Mouse (Mus musculus) heart, postnatal 10 days (tissue): Measurements from ENCODE around the gene Ndufa9. TPM values are rescaled to one million over a fixed set of nuclear protein-coding genes. Genes with fewer than 3 reads are reported as not detected.

Experiments used
- DNase-seq, 2 experiments: peaks; one replicate each; pipeline ENCODE4 v3.0.0; 2021
- intact Hi-C: fragments of 180-260 bp; cut with DNase I; formaldehyde crosslinking; loops from one replicate; pipeline ENCODE4 v1.15.1; 2025
- total RNA-seq, 2 experiments: library from RNA; stranded (reverse); gene quantifications; 2 replicates each; pipeline ENCODE4 v1.2.3; 2021

The Ndufa9 gene
- total RNA-seq = 100 to 1,000 TPM; 567 to 590 TPM

DNA sequence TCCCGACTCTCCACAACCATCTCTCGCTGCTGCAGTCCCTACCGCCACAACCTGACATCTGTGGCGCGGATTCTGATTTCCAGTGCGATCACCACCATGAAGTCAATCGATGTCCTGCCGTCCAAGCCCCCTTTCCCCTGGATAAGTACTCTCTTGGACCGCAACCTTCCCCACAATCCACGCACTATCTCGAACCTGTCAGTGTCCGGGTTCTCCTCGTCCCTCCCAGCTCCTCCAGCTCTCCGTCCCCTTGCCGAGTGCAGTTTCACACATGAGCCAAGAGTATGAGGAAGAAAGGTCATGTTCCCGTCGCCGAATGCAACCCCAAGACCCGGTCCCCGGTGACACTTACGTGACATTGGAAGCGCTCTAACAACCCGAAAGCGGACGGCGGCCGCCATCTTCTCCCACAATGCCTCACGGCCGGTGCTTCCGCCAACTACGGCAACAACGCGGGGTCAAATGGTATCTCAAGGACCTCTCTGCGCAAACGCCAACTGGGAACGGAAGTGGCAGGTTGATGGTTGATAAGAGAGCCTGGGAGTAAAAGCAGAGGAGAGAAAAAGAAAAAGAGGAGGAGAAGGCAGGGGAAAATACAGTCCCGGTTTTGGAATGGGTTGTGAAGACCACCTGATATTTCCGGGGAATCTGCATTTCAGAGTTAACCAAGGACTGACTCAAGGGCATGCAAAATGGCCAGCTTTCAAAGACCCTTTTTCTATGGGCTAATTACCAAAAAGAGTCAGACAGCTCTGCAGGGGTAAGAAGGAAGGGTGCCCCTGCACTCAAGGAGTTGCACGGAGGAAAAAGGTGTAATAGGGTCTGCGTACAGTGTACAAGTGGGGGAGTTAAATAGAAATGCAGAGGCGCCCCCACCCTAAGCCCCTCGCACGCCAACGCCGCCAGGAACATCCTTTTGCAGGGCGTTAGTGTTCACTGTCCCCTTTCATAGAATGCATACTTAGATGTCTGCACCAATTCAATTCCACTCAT lies at the start of gene Ndufa9:
Gene Ndufa9 (minus strand): TSS at position 425 of the 993 bp plus-strand sequence.
- peak; percentile 97 to 98 for DNase-seq
- intact Hi-C loops = loop anchor here (5.0 kb wide), 1 partner anchor 88 kb away; the partner anchor contains the start of genes D6Wsu163e and Rad51ap1

DNA sequence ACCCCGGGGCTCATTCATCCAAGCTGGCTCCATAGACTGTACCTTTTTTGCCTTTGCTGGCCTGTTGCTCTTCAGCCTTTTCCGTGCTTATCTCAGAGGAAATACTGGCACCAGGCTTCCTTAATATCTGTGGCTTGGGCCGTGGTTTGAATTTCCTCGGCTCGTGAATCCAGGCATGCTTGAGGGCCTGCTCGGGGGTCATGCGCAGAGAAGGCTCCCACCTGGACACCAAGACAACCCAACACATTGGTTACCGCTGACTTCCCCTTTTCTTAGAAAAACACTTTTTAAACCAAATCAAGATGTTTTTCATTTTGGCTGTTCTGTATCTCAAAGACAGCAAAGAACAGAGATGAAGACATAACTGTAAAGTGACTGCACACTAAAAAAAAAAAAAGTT lies 28.2 kb upstream of the Ndufa9 start:
- intact Hi-C loops = no loop called here
- DNase-seq = no peak

- intact Hi-C loops = no loop called here
Measured at GRCm38 (mm10) chr6:126852881-126853280, 3.9 kb upstream of the Ndufa9 start, which contains the start of gene Akap3. Gene Akap3, plus strand, starts transcription at chr6:126853098.

DNA sequence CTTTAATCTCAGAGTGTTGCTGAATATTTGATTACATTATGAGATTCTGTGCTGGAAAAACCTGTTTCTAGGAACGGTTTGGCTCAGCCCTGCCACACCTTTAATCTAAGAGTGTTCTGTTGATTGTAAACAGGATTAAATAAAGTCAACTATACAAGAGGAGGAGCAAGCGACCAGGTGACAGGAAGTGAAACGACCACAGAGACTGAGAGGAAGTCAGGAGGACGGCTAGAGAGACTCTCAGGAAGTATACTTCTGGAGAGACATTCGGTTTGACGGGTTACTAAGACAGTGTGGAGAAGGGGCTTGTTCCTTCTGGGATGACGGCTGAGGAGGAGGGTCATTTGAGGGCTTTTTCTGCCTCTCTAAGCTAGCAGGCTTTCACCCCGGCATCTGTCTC lies 12.3 kb downstream of the Ndufa9 start:
- DNase-seq = no peak
- intact Hi-C loops = no loop called here

More at GRCm38 (mm10) chr6:126852881-126853280, 3.9 kb upstream of the Ndufa9 start, which contains the start of gene Akap3:
- DNase-seq = no peak

DNA sequence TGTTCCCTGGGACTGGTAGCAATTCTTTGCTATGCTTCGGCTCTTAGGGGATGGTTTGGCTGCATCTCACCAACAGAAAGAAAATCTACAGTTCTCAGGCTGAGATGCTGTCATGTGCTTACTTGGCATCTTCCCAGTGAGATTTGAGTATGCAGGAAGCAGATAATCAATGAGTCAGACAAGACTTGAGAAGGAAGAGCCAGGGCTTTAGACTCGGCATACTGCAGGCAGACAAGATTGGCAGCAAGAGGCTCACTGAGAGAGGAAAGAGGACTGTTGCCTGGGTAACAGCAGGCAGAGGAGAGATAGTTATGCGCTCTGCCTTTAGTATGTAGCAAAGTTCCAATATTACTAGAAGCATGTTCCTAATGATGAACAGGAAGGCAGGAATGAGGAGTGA lies 25.8 kb downstream of the Ndufa9 start:
- DNase-seq = no peak
- intact Hi-C loops = no loop called here

- no peak for DNase-seq
- intact Hi-C loops = no loop called here
Measured at GRCm38 (mm10) chr6:126816338-126816737, 32.6 kb downstream of the Ndufa9 start.

GRCm38 (mm10) chr6:126815206-126815750 lies 33.7 kb downstream of the Ndufa9 start:
- DNase-seq = no peak
- intact Hi-C loops = no loop called here

DNA sequence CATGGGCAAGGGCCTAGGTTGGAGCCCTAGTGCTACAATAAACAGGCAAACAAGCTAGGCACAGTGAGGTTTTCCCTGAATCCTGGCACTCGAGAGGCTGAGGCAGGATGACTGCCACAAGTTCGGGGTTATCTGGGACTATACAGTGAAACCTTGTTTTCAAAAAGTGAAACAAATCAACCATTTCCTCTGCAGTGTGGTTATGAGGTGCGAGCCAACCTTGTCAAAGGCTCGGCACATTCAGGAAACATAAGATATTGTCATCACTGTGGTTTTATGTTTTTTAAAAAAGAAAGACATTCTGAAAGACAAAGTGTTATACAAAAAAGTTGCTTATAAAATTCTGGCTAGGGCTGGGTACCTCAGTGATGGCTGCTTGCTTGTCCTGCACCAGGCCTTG lies 37.5 kb downstream of the Ndufa9 start:
- intact Hi-C loops = no loop called here
- no peak for DNase-seq

DNA sequence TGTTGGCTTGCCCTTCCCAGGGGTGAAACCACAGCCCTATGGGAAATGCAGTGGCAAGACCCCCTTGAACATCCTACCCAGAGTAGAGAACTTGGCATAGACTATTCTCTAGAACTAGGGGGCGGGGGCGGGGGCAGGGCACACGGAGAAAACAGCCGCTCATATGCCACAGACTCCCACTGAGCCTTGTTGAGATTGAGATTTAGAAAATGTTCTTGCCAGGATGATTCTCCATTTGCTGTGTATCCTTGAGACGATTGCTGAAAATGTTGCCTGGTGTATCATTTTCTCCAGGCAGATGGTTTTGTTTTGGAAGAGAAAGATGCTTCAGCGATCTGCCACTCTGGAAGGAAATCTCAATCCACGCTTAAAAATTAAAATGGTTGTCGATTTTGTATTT lies 40.4 kb downstream of the Ndufa9 start:
- intact Hi-C loops = no loop called here
- no peak for DNase-seq

- peak; percentile 24 to 27 for DNase-seq
- intact Hi-C loops = no loop called here
Measured at GRCm38 (mm10) chr6:126808134-126808533, 40.8 kb downstream of the Ndufa9 start.

- no peak for DNase-seq
- intact Hi-C loops = no loop called here
Measured at GRCm38 (mm10) chr6:126806783-126807182, 42.2 kb downstream of the Ndufa9 start.

- intact Hi-C loops = no loop called here
- DNase-seq = no peak
Measured at GRCm38 (mm10) chr6:126802946-126803345, 46.0 kb downstream of the Ndufa9 start.

DNA sequence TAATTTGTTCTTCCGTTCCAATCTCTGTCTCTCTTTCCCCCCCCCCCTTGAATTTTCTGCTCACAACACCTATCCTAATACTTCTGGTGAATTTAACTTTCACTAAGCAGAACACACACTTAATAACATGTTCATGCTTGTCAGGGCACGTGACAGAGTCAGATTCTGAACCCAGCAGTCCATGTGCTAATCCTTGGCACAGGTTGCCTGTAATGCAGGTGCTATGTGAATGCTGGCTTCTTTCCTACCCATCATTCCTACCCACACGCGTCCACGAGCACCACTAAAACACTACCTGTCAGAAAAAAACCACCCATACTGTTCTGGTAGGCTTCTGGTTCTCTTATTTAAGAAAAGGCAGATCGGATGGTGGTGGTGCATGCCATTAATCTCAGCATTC lies 54.2 kb downstream of the Ndufa9 start:
- no peak for DNase-seq
- intact Hi-C loops = no loop called here

- DNase-seq = no peak
- intact Hi-C loops = loop anchor here (2.0 kb wide), 1 partner anchor 147 kb away; no protein-coding TSS in a partner anchor
Measured at GRCm38 (mm10) chr6:126793689-126794088, 55.2 kb downstream of the Ndufa9 start.

DNA sequence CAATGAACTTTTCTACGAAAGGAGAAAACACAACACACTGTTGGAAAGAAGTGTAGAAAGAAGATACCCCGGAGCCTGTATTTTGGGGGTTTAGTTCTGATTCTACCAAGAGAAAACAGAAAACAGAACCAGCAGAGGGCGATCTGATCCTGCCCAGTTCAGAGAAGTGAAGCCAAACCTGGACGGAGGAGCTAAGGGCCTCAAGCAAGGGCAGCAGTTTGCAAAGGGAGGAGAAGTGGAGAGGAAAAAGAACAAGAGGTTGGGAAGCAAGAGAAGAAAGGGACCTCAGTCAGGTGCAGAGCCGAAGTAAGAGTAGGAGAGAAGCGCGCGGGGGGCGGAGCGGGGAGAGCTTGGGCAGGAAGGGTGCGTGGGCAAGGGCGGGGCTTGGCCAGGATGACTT lies 57.0 kb downstream of the Ndufa9 start:
- intact Hi-C loops = loop anchor here (2.0 kb wide), 1 partner anchor 149 kb away; no protein-coding TSS in a partner anchor
- peak; percentile 44 to 60 for DNase-seq

GRCm38 (mm10) chr6:126791488-126791887 lies 57.4 kb downstream of the Ndufa9 start:
- intact Hi-C loops = no loop called here
- no peak for DNase-seq

DNA sequence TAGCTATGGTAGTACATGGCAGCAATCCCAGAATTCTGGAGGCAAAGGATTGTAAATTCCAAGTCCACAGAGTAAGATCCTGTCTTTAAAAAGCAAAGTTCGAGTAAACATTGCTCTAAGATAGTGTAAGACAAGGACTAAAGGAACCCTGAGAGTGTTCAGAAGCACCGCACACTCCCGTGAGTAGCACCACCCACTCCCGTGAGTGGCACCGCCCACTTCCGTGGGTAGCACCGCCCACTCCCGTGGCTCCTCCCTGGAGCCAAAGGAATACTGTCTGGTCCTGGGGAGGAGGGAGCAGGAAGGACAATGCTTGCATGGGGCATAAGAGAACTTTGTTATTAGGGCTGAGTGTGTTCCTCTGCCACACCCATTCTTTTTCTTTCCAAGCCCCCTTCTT lies 60.1 kb downstream of the Ndufa9 start:
- DNase-seq = no peak
- intact Hi-C loops = no loop called here

GRCm38 (mm10) chr6:126784206-126784605 lies 64.7 kb downstream of the Ndufa9 start:
- intact Hi-C loops = no loop called here
- no peak for DNase-seq

DNA sequence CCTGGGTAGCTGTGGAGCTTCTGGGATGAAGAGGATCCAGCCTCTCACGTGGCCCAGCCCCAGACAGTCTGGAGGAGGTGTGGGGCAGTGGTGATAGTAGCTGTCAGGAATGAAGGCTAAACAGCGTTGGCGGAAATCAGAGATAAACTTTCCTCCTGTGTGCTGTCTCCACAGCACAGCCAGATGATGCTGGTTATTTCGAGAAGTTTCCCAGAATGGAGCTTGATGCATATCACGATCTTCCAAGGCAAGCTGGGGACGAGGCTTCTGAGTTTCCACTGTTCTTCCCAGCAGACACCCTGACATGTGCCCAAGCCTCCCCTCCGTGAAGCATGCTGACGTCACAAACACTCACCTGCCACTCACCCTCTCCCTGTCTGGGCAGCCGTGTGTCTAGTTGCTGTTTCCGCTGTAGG lies 65.3 kb downstream of the Ndufa9 start:
- DNase-seq = no peak
- intact Hi-C loops = no loop called here

DNA sequence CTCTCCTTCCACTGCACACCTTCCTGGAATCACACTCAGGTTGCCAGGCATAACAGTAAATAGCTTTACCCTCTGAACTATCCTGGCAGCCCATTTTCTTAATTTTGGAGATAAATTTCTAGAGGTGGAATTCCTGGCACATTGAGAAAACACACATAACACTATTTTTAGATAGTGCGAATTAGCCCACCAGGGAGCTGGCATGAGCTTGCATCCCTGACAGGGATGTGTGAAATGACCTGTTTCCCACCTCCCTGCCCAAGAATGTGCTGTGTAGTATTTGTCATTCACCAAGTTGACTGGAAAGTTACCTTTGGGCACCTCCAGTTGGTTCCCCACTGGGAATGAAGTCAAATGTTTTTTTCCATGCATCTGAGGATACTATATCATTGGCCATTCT lies 65.9 kb downstream of the Ndufa9 start:
- intact Hi-C loops = no loop called here
- DNase-seq = no peak

- intact Hi-C loops = no loop called here
- no peak for DNase-seq
Measured at GRCm38 (mm10) chr6:126777889-126778288, 71.0 kb downstream of the Ndufa9 start.

DNA sequence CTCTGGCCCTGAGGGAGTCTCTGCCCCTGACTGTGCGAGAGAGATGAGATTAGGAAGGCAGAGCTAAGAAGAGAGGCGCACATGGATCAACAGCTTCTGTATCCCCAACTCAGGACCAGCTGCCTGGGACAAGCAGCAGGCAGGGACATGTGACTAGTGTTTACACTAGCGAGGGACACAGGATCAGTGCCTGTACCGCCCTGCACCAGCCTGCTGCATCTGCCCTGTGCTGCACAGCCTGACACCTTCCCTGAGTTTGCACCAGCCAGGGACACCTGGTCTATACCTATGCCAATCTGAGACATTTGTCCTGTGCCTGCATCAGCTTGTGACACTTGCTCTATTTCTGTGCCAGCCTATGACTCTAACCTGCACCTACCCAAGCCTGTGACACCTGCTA lies 75.1 kb downstream of the Ndufa9 start:
- DNase-seq = no peak
- intact Hi-C loops = no loop called here
